Mouse (Mus musculus) thymus, adult 18-20 months (tissue): ENCODE measurements around the gene Thbs3.
A peak's percentile ranks its signal among the peaks of the same experiment; 100 is the strongest.
"Not testable (repeated sequence)": the region's sequence is repeated elsewhere in the genome, so short reads cannot be mapped to it uniquely, and the experiment has no call there.

Source experiments
- DNase-seq, 2 experiments: peaks; one replicate each; pipeline ENCODE4 v3.0.0; 2022; ENCODE audit warnings: mixed read lengths in 2 of 2

Gene Thbs3

GRCm38 (mm10) chr3:89199839-89200238 lies 15.1 kb upstream of the Thbs3 start:
- DNase-seq, result no peak

- DNase-seq, result peak; percentile 65 to 75
These were observed 12.5 kb upstream of the Thbs3 start, which contains the start of gene Gba for GRCm38 (mm10) chr3:89202253-89203141. Gene Gba (plus strand): TSS chr3:89202928.

DNA sequence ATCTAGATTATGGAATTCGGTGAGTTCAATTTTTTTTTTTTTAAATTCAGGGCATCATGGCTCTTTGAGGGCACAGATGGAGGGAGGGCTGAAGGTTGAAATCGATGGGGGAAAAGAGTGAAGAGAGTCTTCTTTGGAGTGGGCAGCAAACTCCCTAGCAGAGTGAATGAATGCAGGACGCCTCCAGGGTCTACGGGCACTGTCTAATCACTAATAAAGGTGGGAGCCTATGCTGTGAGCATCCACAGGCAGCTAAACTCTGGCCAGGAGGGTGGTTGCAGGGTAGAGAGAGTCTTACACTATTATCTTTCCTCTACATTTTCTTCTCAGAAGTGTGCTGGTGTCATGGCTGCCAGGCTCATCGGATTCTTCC lies 11.9 kb upstream of the Thbs3 start:
- no peak for DNase-seq

- no peak for DNase-seq
These were observed 8.9 kb upstream of the Thbs3 start for GRCm38 (mm10) chr3:89206079-89206478.

GRCm38 (mm10) chr3:89206695-89207094 lies 8.3 kb upstream of the Thbs3 start:
- no peak for DNase-seq

DNA sequence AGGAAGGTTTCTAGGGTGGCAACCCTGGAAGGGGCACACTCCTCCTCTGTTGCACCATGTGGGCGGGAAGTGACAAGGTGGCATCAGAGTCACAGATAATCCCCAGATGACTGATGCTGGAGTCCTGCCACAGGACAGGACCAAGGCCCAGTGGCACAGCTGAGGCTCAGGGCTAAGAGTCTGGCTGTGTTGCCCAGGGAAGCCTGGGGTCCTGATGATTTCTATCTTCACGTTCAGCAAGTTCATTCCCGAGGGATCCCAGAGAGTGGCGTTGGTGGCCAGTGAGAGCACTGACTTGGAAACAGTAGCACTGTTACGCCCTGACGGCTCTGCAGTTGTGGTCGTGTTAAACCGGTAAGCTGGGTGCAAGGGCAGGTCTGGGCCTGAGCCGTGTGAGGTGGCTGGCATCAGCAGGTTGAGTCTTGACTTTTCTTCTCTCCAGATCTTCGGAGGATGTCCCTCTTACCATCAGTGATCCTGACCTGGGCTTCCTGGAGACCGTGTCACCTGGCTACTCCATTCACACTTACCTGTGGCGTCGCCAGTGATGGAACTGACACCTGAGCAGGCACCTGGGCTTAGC lies 6.8 kb upstream of the Thbs3 start:
- no peak for DNase-seq

DNA sequence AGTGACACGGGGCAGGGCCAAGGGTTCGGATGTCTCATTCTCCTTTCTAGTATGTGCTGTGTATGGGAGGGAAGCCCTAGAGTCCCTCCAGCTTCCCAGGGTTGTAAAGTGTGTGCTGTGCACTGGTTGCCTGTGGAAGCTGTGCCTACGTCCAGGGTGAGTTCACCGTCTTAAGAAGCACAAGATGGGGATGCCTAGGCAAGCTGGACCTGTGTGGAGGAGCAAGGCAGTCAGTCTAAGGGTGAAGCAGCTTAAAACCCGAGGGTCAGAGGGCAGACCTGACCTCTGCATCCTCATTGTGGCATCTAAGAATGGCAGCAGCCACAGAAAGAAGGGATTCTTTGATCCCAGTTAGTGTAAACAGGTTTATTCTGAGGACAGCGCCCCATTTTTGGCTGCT lies 6.2 kb upstream of the Thbs3 start:
- no peak for DNase-seq

DNA sequence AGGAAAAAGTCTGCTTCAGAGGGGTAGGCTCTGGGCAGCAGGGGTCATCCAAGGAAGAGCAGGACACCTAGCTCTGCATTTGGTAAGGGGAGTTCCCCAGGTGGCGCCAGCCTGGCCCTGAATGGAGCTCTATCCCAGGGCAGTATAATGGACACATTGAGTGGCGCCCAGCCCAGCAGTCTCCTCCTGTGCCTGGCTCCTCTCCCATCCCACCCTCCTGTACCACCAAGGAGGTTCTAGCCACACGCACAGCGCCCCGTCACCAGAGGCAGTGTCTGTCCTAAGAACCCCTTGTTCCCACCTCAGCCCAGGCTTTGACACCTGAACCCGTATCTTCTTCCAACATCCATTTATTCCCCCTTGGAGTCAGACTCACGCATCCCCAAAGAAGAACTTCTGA lies 5.2 kb upstream of the Thbs3 start:
- DNase-seq, result no peak

DNA sequence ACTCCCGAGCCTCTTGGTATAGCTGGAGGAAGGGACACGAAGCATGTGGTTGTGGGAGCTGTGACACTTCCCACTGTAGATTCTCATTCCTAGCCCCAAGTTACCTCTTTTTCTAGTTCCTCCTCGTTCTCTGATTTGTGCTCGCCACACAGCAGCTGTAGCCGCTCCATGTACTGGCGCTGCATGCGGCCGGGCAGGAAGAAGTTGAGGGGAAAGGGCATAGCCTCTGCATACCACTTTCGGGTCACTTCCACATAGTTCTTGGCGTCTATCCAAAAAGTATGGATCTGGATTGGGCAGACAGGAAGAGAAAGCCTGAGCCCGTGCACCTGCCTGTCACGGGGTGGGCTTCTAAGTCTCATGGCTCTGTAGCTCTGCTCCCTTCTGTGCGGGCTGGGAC lies 4.8 kb upstream of the Thbs3 start:
- no peak for DNase-seq

- no peak for DNase-seq
These were observed 4.2 kb upstream of the Thbs3 start for GRCm38 (mm10) chr3:89210731-89211130.

GRCm38 (mm10) chr3:89213803-89214530 lies 1.0 kb upstream of the Thbs3 start:
- peak; percentile 80 to 83 for DNase-seq

DNA sequence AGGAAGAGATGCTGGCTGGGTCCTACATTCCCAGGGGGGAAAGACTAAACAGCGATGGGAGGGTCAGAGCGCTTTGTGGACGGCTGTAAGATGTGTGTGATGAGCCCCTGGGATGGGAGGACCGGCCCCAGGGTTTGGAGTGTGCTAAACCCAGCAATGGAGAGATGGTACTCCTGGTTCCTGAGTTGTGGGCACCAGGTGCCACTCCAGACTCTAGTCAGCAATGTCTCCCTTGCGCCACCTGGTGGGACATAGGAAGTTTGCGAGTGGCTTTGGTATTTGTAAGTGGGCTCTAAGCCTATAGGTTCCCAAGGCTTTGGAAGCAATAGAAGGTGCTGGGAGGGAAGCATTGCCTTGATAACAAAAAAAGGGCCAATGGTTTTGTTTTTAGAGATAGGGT lies 873 bp downstream of the Thbs3 start:
- DNase-seq, result peak; percentile 59 to 68

DNA sequence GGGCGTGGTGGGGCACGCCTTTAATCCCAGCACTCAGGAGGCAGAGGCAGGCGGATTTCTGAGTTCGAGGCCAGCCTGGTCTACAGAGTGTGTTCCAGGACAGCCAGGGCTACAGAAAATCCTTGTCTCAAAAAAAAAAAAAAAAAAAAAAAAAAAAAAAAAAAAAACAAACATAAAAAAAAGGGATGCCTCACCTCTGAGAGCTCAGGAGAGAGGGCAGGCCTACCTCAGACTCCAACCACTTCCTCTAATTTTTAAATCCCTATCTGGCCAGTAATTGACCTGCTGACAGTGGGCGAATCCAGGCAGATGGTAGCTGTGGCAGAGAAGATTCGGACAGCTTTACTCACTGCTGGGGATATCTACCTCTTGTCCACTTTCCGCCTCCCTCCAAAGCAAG lies 1.4 kb downstream of the Thbs3 start:
- not testable (repeated sequence) for DNase-seq

DNA sequence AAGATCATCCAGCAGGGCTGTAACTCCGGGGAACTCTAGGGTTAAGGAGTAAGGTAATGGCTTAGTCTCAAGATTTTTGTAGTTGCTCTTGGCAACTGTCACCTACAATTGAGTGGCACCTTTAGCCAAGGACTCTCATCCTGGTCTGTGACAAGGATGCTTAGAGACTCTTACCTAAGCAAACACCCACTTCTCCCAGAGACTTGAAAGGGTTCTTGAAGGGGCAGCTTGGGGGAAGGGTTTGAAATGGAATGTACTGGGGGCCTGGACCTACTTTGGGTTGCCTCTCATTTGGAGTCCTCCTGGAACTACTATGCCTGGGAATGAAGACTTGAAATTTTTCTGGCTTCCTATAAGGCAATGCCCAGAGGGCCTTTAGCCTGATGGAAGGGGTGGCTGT lies 3.3 kb downstream of the Thbs3 start:
- DNase-seq, result no peak

DNA sequence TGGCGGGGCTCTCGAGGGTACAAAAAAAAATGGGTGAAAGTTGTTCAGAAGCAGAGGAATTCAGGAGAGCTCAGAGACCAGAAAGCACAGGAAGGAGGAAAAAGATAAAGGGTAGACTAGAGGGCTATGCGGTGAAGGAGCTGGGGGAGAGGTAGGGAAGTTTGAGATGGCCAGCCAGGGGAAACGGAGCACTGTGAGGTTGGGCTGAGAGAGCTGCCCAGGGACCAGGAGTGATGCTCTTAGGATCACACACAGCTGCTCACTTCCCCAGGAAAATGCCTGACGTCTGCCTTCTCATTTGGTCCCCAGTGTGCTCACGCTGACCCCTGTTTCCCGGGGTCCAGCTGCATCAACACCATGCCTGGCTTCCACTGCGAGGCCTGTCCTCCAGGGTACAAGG lies 4.6 kb downstream of the Thbs3 start:
- DNase-seq, result no peak

DNA sequence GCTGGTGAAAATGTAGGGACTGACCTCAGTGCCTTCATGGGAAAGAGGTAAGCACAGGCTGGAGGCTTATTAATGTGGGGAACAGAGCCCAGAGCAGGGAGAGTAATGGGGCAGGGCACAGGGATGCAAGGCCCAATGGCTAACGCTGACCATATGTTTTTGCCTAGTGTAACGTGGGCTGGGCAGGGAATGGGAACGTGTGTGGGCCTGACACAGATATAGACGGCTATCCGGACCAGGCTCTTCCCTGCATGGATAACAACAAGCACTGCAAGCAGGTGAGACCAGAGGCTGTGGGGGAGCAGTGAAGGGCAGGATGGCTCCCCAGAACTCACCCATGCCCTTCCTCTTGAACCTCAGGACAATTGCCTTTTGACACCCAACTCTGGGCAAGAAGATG lies 6.2 kb downstream of the Thbs3 start:
- no peak for DNase-seq

DNA sequence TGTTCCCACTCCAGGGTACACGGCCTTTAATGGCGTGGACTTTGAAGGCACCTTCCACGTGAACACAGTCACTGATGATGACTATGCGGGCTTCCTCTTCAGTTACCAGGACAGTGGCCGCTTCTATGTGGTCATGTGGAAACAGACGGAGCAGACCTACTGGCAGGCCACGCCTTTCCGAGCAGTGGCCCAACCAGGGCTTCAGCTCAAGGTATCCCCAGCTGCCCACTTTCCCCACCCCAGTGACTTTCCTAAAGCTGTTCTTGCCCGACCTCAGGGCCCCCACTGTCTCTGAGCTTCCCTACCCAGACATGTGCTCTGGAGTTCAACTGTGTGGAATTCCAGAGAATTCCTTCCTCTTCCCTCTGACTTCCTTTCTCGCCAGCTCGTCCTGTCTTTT lies 9.8 kb downstream of the Thbs3 start:
- no peak for DNase-seq

DNA sequence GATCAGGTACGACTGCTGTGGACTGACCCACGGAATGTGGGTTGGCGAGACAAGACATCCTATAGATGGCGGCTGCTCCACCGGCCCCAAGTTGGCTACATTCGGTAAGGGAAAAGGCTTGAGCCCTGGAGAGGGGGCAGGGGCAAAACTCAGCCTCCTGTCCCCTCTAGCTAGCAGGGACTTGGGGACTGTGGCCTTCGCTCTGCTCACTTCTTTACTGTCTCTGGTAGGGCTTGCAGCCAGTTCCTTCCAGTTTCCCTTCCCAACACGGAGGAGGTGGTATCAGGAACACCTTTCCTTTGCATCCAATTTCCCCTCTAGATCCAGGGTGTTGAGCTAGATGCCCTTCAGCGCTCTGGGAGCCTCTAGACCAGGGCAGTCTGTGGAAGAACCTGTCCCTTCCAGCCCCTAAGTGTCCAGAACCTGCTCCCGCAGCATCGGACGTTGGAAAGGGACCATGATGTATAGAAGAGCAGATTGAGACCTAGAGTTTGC lies 10.4 kb downstream of the Thbs3 start:
- no peak for DNase-seq

DNA sequence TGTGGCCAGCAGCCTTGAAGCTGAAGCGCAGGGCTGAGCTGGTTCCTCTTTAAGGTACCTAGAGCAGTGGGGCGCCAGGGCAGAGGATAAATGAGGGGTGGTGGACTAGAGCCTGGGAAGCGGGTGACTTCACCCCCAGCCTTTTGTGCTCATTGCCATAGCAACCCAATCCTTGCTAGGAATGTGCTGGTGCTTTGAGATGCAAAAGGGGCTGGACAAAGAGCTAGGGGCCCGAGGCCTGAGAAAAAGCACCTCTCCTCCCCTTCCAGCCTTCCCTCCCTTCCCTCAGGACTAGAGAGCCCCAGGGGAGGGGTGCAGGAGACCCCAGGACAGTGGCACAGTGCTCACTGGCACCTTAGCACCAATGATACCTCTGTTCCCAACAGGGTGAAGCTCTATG lies 10.9 kb downstream of the Thbs3 start:
- no peak for DNase-seq

DNA sequence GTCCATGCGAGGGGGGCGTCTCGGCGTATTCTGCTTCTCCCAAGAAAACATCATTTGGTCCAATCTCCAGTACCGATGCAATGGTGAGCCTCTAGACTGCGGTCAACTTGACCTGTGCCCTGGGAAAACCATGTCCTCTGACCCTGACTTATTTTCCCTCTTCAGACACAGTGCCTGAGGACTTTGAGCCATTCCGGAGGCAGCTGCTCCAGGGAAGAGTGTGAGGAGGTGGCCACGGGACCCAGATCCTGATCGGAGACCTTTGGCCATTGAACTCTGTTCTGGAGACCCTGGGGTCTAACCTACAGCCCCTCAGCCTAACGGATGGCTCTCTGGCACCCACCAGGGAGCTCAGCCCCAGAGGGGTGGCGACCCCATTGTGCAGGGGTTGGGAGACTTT lies 11.4 kb downstream of the Thbs3 start:
- DNase-seq, result no peak

- no peak for DNase-seq
These were observed 11.9 kb downstream of the Thbs3 start, which contains the start of gene Mtx1 for GRCm38 (mm10) chr3:89226900-89227299. Gene Mtx1 (minus strand): TSS chr3:89227088.

DNA sequence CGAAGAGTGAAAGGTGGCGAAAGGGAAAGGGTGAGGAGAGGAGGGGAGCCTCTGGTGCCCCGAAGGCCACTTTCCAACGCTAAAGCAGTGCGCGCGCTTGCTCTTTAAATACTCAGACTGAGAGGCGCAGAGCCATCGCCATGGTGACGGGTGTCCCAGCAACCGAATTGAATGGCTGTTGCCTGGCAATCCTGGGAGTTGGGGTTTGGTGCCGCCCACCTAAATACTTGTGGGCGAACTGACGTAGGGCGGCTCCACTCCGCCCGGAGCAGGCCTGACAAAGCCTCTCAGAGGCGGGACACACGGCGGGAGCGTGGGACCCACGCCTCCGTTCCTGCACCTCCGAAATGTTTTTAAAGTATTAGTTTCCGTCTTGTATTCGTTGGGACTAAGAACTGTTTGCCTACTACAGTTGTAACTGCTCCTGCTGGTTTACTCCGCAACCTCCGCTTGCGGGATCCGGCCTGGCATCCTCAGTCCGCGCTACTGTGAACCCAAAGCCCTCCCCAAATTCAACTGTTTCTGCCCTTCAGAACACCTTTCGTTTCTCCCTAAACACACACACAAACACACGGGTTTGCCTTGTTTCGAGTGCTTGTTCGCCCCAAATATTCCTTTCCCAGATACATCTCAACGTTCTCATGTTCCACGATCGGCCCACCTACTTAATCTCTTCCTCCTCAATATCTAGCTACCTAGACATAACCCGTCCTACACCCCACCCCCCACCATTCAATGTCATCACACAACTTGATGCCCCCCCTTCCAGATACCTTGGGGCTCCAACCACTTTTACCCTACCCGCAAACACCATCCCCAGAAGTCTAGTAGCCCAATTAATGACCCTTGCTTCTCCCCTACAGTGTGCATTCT lies 12.6 kb downstream of the Thbs3 start:
- peak; percentile 32 to 53 for DNase-seq

- DNase-seq, result peak; percentile 58 to 71
These were observed 13.2 kb downstream of the Thbs3 start for GRCm38 (mm10) chr3:89228180-89228549.
